Mouse (Mus musculus) kidney, embryonic 14.5 days (tissue): ENCODE measurements around the gene Trim17. TPM values are rescaled to one million over a fixed set of nuclear protein-coding genes. Genes with fewer than 3 reads are reported as not detected.

Experiments
- ATAC-seq: fragments of 200-750 bp; cut with Nextera tagmentation; 2 replicates; pipeline ENCODE4 v1.8.0; 2017; ENCODE audit warnings: moderate number of reproducible peaks, mild to moderate bottlenecking, moderate TSS enrichment, moderate library complexity; ENCODE audit not compliant: low FRiP score, low TSS enrichment
- H3K27ac ChIP-seq: fragments of 300-500 bp; sonication (generic); 2 replicates; pipeline ENCODE4 v1.5.1; 2014; ENCODE audit warnings: low read depth, mild to moderate bottlenecking, low read length, moderate library complexity, mixed read lengths
- H3K27me3 ChIP-seq: fragments of 300-500 bp; sonication (generic); 2 replicates; pipeline ENCODE4 v1.6.1; 2014; ENCODE audit warnings: mild to moderate bottlenecking, low read length; ENCODE audit not compliant: control insufficient read depth, insufficient read depth
- H3K36me3 ChIP-seq: fragments of 300-500 bp; sonication (generic); 2 replicates; pipeline ENCODE4 v1.6.1; 2014; ENCODE audit warnings: low read length, mixed read lengths; ENCODE audit not compliant: control insufficient read depth, insufficient read depth
- H3K4me1 ChIP-seq: fragments of 300-500 bp; sonication (generic); 2 replicates; pipeline ENCODE4 v1.6.1; 2014; ENCODE audit warnings: low read length, mixed read lengths; ENCODE audit not compliant: control insufficient read depth, insufficient read depth
- H3K4me2 ChIP-seq: fragments of 300-500 bp; sonication (generic); replicated peaks from 2 replicates; pipeline ENCODE4 v1.6.1; 2014; ENCODE audit warnings: low read depth, mild to moderate bottlenecking, low read length
- H3K4me3 ChIP-seq: fragments of 300-500 bp; sonication (generic); 2 replicates; pipeline ENCODE4 v1.5.1; 2014; ENCODE audit warnings: mild to moderate bottlenecking, low read length
- H3K9ac ChIP-seq: fragments of 300-500 bp; sonication (generic); 2 replicates; pipeline ENCODE4 v1.6.1; 2014; ENCODE audit warnings: low read depth, mild to moderate bottlenecking, low read length, moderate library complexity
- H3K9me3 ChIP-seq: fragments of 300-500 bp; sonication (generic); 2 replicates; pipeline ENCODE4 v1.6.1; 2016; ENCODE audit warnings: low read length; ENCODE audit not compliant: control insufficient read depth
- WGBS: fragments of 180-500 bp; shearing (Covaris S2); extraction: QIAGEN DNeasy Blood & Tissue Kit; methylation state at CpG from one replicate; pipeline ENCODE4 v1.1.7; 2014; 5-methylcytosine and 5-hydroxymethylcytosine counted together
- microRNA-seq: library from miRNA; unstranded; fragments of <30 nt; microRNA quantifications from one replicate; pipeline ENCODE4, GENCODE M21; 2016
- polyA plus RNA-seq: library from polyadenylated mRNA; unstranded; fragments of >200 nt; fragmentation: Nextera tagmentation; extraction: Ambion mirVana; gene quantifications from 2 replicates; pipeline ENCODE4 v1.2.1, GENCODE M21; 2014

Gene Trim17
- polyA plus RNA-seq, 1 experiment from 2014 or later = 0.65 TPM

- Histone ChIP-seq H3K4me3 (no peak overlapping the region), H3K27me3 (peaks cover 3% of the 10 kb centered on the region), H3K9ac (no peak overlapping the region), H3K9me3 (no peaks in the 10 kb centered on the region), H3K4me2 (no peak overlapping the region), H3K36me3 (no peaks in the 10 kb centered on the region), H3K4me1 (no peaks in the 10 kb centered on the region), H3K27ac (no peak overlapping the region)
- WGBS = 91% methylated on average over 21 of the region's 21 CpGs
- no peak for ATAC-seq
These were observed 46.1 kb downstream of the Trim17 start for GRCm38 (mm10) chr11:59000635-59001034.

- Histone ChIP-seq H3K4me3 (no peak overlapping the region), H3K9me3 (no peaks in the 10 kb centered on the region), H3K36me3 (no peaks in the 10 kb centered on the region), H3K27ac (no peak overlapping the region), H3K4me2 (no peak overlapping the region), H3K4me1 (no peaks in the 10 kb centered on the region), H3K9ac (no peak overlapping the region), H3K27me3 (no peaks in the 10 kb centered on the region)
- WGBS = 81% methylated on average over 7 of the region's 7 CpGs
- ATAC-seq = no peak
These were observed 48.0 kb downstream of the Trim17 start for GRCm38 (mm10) chr11:59002327-59003079.

GRCm38 (mm10) chr11:59015052-59015451 lies 60.6 kb downstream of the Trim17 start:
- Histone ChIP-seq H3K9ac (no peak overlapping the region), H3K27me3 (no peaks in the 10 kb centered on the region), H3K4me1 (no peaks in the 10 kb centered on the region), H3K36me3 (no peaks in the 10 kb centered on the region), H3K27ac (no peak overlapping the region), H3K4me3 (no peak overlapping the region), H3K9me3 (no peaks in the 10 kb centered on the region), H3K4me2 (no peak overlapping the region)
- WGBS = 36% methylated on average over 9 of the region's 9 CpGs
- no peak for ATAC-seq

Small RNAs within 50 kb of the gene (microRNA-seq; reads per million reads assigned to microRNA genes)
- gene Gm44313 = not detected

Other genes starting within 250 kb of the Trim17 start
- not detected in 2 replicates for gene Olfr318, start 230.7 kb upstream of the Trim17 start, polyA plus RNA-seq
- gene Olfr317, start 215.5 kb upstream of the Trim17 start, polyA plus RNA-seq = not detected in 2 replicates
- gene Olfr316, start 202.0 kb upstream of the Trim17 start, polyA plus RNA-seq = not detected in 2 replicates
- gene Olfr315, start 181.5 kb upstream of the Trim17 start, polyA plus RNA-seq = not detected in 2 replicates
- gene Olfr314, start 171.7 kb upstream of the Trim17 start, polyA plus RNA-seq = not detected in 2 replicates
- not detected in 2 replicates for gene Fam183b, start 152.7 kb upstream of the Trim17 start, polyA plus RNA-seq
- gene Olfr313, start 139.7 kb upstream of the Trim17 start, polyA plus RNA-seq = not detected in 2 replicates
- not detected in 2 replicates for gene Olfr312, start 125.4 kb upstream of the Trim17 start, polyA plus RNA-seq
- gene Olfr311, start 115.4 kb upstream of the Trim17 start, polyA plus RNA-seq = not detected in 2 replicates
- gene Gm12258, start 107.5 kb upstream of the Trim17 start, polyA plus RNA-seq = 5.9 and 10.7 TPM in 2 replicates
- gene 2810021J22Rik, start 87.5 kb upstream of the Trim17 start, polyA plus RNA-seq = 6.4 and 8.8 TPM in 2 replicates
- 5.0 and 9.6 TPM in 2 replicates for gene Zfp39, start 50.5 kb upstream of the Trim17 start, polyA plus RNA-seq
- 0.09 TPM in 1 of 2 replicates, not detected in the other for gene Btnl10, start 36.8 kb upstream of the Trim17 start, polyA plus RNA-seq
- 229 and 304 TPM in 2 replicates for gene Rnf187, start 15.8 kb upstream of the Trim17 start, polyA plus RNA-seq
- gene Hist3h2ba, start 5.8 kb upstream of the Trim17 start, polyA plus RNA-seq = 29.9 and 146 TPM in 2 replicates
- gene Hist3h2a, start within 50 bp of the Trim17 start, polyA plus RNA-seq = 31.8 and 32.7 TPM in 2 replicates
- 16.7 and 19.8 TPM in 2 replicates for gene Trim11, start 23.4 kb downstream of the Trim17 start, polyA plus RNA-seq
- gene Obscn, start 181.7 kb downstream of the Trim17 start, polyA plus RNA-seq = 0.33 and 0.51 TPM in 2 replicates
- gene Iba57, start 209.1 kb downstream of the Trim17 start, polyA plus RNA-seq = 2.3 and 3.6 TPM in 2 replicates
- 0.11 and 0.28 TPM in 2 replicates for gene Gjc2, start 228.5 kb downstream of the Trim17 start, polyA plus RNA-seq
- 132 and 149 TPM in 2 replicates for gene Guk1, start 237.5 kb downstream of the Trim17 start, polyA plus RNA-seq
- 113 and 128 TPM in 2 replicates for gene Mrpl55, start 247.8 kb downstream of the Trim17 start, polyA plus RNA-seq